Mouse (Mus musculus): Measurements from ENCODE around the gene Glce. TPM values are rescaled to one million over a fixed set of nuclear protein-coding genes. Genes with fewer than 3 reads are reported as not detected.

The Glce gene
- total RNA-seq, 1 experiment from 2014 or later = 30.3 TPM

GRCm38 (mm10) chr9:62123496-62123895, 1.0 kb upstream of the Glce start:
- DNase-seq = no peak

- peak; percentile 56 for DNase-seq
Observed at GRCm38 (mm10) chr9:62121551-62122447, 656 bp downstream of the Glce start.

GRCm38 (mm10) chr9:62118754-62119153, 3.7 kb downstream of the Glce start:
- DNase-seq = no peak

GRCm38 (mm10) chr9:62115826-62116225, 6.6 kb downstream of the Glce start:
- DNase-seq = no peak

- DNase-seq = no peak
Observed at GRCm38 (mm10) chr9:62096603-62097002, 25.9 kb downstream of the Glce start.

GRCm38 (mm10) chr9:62091604-62092003, 30.9 kb downstream of the Glce start:
- DNase-seq = peak; percentile 69

GRCm38 (mm10) chr9:62085548-62085947, 36.9 kb downstream of the Glce start:
- no peak for DNase-seq

- peak; percentile 43 for DNase-seq
Observed at GRCm38 (mm10) chr9:62084896-62085295, 37.6 kb downstream of the Glce start.

GRCm38 (mm10) chr9:62082986-62083385, 39.5 kb downstream of the Glce start:
- peak; percentile 12 for DNase-seq

GRCm38 (mm10) chr9:62081542-62081941, 40.9 kb downstream of the Glce start:
- no peak for DNase-seq

- DNase-seq = no peak
Observed at GRCm38 (mm10) chr9:62080028-62080760, 42.3 kb downstream of the Glce start.

GRCm38 (mm10) chr9:62062234-62062633, 60.2 kb downstream of the Glce start:
- DNase-seq = no peak

GRCm38 (mm10) chr9:62060431-62060830, 62.0 kb downstream of the Glce start:
- DNase-seq = no peak

GRCm38 (mm10) chr9:62059941-62060340, 62.5 kb downstream of the Glce start:
- peak; percentile 21 for DNase-seq

GRCm38 (mm10) chr9:62057881-62058506, 64.5 kb downstream of the Glce start:
- DNase-seq = no peak

GRCm38 (mm10) chr9:62056206-62056605, 66.2 kb downstream of the Glce start:
- no peak for DNase-seq

GRCm38 (mm10) chr9:62050801-62051200, 71.7 kb downstream of the Glce start:
- DNase-seq = peak; percentile 51

- DNase-seq = peak; percentile 43
Observed at GRCm38 (mm10) chr9:62049166-62049565, 73.3 kb downstream of the Glce start.

- DNase-seq = no peak
Observed at GRCm38 (mm10) chr9:62042167-62042566, 80.3 kb downstream of the Glce start.

GRCm38 (mm10) chr9:62040008-62040608, 82.3 kb downstream of the Glce start:
- peak; percentile 94 for DNase-seq

- DNase-seq = no peak
Observed at GRCm38 (mm10) chr9:62035806-62036205, 86.6 kb downstream of the Glce start.

GRCm38 (mm10) chr9:62032206-62032605, 90.2 kb downstream of the Glce start:
- DNase-seq = no peak

All from adrenal gland, postnatal 14 days (tissue).